Mouse (Mus musculus): ENCODE results near the gene Sh2d2a. TPM values are rescaled to one million over a fixed set of nuclear protein-coding genes. Genes with fewer than 3 reads are reported as not detected.
"Not testable (repeated sequence)": the region's sequence is repeated elsewhere in the genome, so short reads cannot be mapped to it uniquely, and the experiment has no call there.

Sh2d2a gene
- polyA plus RNA-seq, 1 experiment from 2014 or later = 0.10 TPM

DNA sequence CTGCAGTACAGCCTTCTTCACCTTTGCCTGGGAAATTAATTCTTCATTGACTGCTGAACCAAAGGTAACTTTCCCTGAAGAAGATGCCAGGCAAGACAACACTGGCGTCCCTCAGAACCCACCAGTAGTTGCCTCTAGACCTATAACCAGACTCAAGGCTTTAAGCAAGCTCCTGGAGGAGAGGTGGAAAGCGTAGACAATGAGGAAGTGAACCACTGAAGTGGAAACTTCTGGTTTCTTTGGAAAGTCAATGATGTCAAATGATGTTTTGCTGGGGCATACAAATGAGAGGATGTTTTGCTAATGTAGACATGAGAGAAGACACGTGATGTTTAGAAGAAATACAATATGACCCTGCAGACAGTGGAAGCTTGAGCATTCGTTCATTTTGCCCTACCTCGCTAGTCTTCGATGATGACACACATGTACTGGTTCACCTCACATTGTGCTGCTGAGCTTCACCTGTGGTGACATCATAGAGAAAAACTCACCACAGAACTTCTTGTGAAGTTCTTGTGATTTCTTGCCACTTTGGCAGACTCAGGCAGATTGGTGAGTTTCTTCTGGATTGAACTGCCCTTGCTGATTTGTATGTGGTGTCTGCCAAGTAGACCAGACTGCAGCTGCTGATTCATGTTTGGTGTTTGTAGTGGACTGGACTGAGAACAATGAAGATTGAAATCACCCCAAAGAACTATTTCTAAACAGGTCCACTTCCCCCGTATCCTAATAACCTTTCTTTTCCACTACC lies 14.3 kb upstream of the Sh2d2a start:
- Histone ChIP-seq H3K4me1 (no peaks in the 10 kb centered on the region), H3K9me3 (no peaks in the 10 kb centered on the region), H3K4me3 (no peak overlapping the region), H3K27ac (no peak overlapping the region), H3K36me3 (replicated peaks) (no peaks in the 10 kb centered on the region), H3K27me3 (ENCODE audit: poor library complexity, severe bottlenecking) (no peaks in the 10 kb centered on the region)
- no peak for DNase-seq (ENCODE audit: extremely low spot score, low spot score)
- 90% methylated on average over 7 of the region's 7 CpGs for WGBS

- Histone ChIP-seq H3K4me1 (no peaks in the 10 kb centered on the region), H3K4me3 (no peak overlapping the region), H3K36me3 (replicated peaks) (no peaks in the 10 kb centered on the region), H3K27me3 (ENCODE audit: poor library complexity, severe bottlenecking) (no peaks in the 10 kb centered on the region), H3K9me3 (no peaks in the 10 kb centered on the region), H3K27ac (no peak overlapping the region)
- WGBS = 70% methylated on average over 5 of the region's 5 CpGs
- no peak for DNase-seq (ENCODE audit: extremely low spot score, low spot score)
Observed at GRCm38 (mm10) chr3:87833482-87833881, 13.1 kb upstream of the Sh2d2a start.

GRCm38 (mm10) chr3:87838622-87839021 lies 7.9 kb upstream of the Sh2d2a start:
- peak; percentile 76 for DNase-seq (ENCODE audit: extremely low spot score, low spot score)
- H3K27ac ChIP-seq = no peak overlapping the region
- no peaks in the 10 kb centered on the region for H3K4me1 ChIP-seq
- H3K27me3 ChIP-seq (ENCODE audit: poor library complexity, severe bottlenecking) = peaks cover 14% of the 10 kb centered on the region; the same call in 1 of the 2 replicates
- no peak overlapping the region for H3K4me3 ChIP-seq
- WGBS = 2% methylated on average over 4 of the region's 4 CpGs
- no peaks in the 10 kb centered on the region for H3K36me3 ChIP-seq (replicated peaks)
- no peaks in the 10 kb centered on the region for H3K9me3 ChIP-seq

- Histone ChIP-seq H3K4me3 (no peak overlapping the region), H3K4me1 (no peaks in the 10 kb centered on the region), H3K27ac (no peak overlapping the region), H3K9me3 (no peaks in the 10 kb centered on the region), H3K36me3 (replicated peaks) (no peaks in the 10 kb centered on the region), H3K27me3 (ENCODE audit: poor library complexity, severe bottlenecking) (peaks cover 14% of the 10 kb centered on the region; the same call in 1 of the 2 replicates)
- DNase-seq (ENCODE audit: extremely low spot score, low spot score) = no peak
Observed at GRCm38 (mm10) chr3:87840858-87841257, 5.7 kb upstream of the Sh2d2a start.

GRCm38 (mm10) chr3:87844981-87845380 lies 1.6 kb upstream of the Sh2d2a start:
- Histone ChIP-seq H3K27me3 (ENCODE audit: poor library complexity, severe bottlenecking) (peaks cover under 1% of the 10 kb centered on the region; the same call in 1 of the 2 replicates), H3K9me3 (no peaks in the 10 kb centered on the region), H3K36me3 (replicated peaks) (no peaks in the 10 kb centered on the region), H3K27ac (no peak overlapping the region), H3K4me3 (no peak overlapping the region), H3K4me1 (no peaks in the 10 kb centered on the region)
- WGBS = 85% methylated on average over 4 of the region's 4 CpGs
- DNase-seq (ENCODE audit: extremely low spot score, low spot score) = no peak

GRCm38 (mm10) chr3:87846186-87846585 lies 369 bp upstream of the Sh2d2a start:
- no peak for DNase-seq (ENCODE audit: extremely low spot score, low spot score)
- 78% methylated on average over 4 of the region's 4 CpGs for WGBS

DNA sequence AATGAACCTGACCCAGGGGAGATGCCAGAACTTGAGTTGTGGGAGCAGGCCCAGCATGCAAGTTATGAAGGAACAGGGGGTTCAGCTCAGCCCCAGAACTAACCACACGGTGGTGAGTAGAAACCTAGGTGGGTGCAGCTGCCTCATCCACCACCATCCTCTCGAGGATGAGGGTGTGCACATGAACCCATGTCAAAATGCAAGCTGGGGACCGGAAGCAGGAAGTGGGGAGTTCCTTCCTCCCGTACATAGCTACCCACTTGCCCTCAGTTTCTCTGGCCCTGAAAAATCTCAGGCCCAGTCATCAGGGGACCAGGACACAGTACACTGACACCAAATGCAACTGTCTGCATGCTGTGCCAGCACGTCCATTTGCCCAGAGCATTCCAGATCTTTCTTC lies 1.1 kb downstream of the Sh2d2a start:
- Histone ChIP-seq H3K27ac (0 out of 2 replicates have a peak overlapping the region, but pooled peaks have one; percentile 11), H3K4me3 (no peak overlapping the region), H3K27me3 (ENCODE audit: poor library complexity, severe bottlenecking) (no peaks in the 10 kb centered on the region), H3K36me3 (replicated peaks) (no peaks in the 10 kb centered on the region), H3K9me3 (no peaks in the 10 kb centered on the region), H3K4me1 (no peaks in the 10 kb centered on the region)
- WGBS = 83% methylated on average over 5 of the region's 5 CpGs
- DNase-seq (ENCODE audit: extremely low spot score, low spot score) = no peak

More at GRCm38 (mm10) chr3:87846186-87846585, 369 bp upstream of the Sh2d2a start:
- H3K4me3 ChIP-seq = no peak overlapping the region
- H3K27me3 ChIP-seq (ENCODE audit: poor library complexity, severe bottlenecking) = no peaks in the 10 kb centered on the region
- H3K4me1 ChIP-seq = no peaks in the 10 kb centered on the region
- H3K36me3 ChIP-seq (replicated peaks) = no peaks in the 10 kb centered on the region
- no peaks in the 10 kb centered on the region for H3K9me3 ChIP-seq
- H3K27ac ChIP-seq = no peak overlapping the region

DNA sequence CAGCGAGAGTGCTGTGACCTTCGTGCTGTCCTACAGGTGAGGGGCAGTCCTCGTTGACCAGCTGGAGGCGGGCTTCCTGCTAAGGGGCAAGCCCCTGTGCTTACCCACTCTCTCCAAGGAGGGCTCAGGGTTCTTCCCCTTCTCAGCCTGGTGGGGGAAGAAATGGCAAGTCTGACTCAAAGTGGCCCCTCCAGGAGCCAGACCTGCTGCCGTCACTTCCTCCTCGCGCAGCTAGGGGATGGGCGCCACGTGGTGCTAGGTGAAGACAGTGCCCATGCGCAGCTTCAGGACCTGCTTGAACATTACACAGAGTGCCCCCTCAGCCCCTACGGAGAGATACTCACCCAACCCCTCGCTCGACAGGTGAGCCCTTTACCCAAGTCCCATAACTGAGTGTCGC lies 2.6 kb downstream of the Sh2d2a start:
- H3K9me3 ChIP-seq = no peaks in the 10 kb centered on the region
- H3K4me1 ChIP-seq = peaks cover 9% of the 10 kb centered on the region
- H3K27me3 ChIP-seq (ENCODE audit: poor library complexity, severe bottlenecking) = no peaks in the 10 kb centered on the region
- WGBS = 86% methylated on average over 14 of the region's 14 CpGs
- no peak overlapping the region for H3K27ac ChIP-seq
- no peaks in the 10 kb centered on the region for H3K36me3 ChIP-seq (replicated peaks)
- no peak for DNase-seq (ENCODE audit: extremely low spot score, low spot score)
- H3K4me3 ChIP-seq = no peak overlapping the region

DNA sequence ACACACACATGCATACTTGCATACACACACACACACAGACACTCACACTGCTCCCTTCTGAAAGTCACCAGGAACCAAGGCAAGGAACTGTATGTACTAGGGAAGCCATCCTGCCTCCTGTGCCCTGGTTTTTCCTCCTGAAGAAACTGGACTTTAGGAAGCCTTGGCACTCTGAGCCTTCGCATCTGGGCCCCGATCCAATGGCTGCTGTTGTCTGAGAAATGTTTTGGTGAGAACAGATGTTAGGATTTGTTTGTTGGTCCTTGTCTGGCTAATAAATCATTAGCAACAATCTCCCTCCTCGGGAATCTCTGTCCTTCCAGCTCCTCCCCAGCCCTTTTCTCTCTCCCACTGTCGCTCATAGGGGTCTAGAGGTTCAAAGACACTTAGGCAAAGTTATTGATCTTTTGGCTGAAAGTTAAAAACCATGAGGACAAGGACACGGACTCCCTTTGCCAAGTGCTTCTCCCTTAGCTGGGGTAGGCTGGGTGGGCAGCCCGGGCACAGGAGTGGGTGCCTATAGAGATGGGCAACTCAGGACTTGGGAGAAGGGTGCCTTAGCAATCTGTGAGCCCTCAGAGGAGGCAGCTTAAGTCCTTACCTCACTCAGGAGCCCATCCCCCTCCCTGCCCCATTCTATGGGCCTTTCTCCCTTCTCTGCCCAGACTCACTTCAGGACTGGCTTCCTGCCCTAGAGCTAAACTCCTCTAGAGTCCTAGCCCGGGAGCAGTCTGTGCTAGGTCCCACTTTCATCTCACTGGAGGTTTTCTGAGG lies 8.4 kb downstream of the Sh2d2a start:
- H3K9me3 ChIP-seq = 0 out of 2 replicates have a peak, but pooled peaks cover 2% of the 10 kb centered on the region
- peaks cover 45% of the 10 kb centered on the region for H3K36me3 ChIP-seq (replicated peaks)
- H3K27ac ChIP-seq = no peak overlapping the region
- 77% methylated on average over 7 of the region's 7 CpGs for WGBS
- H3K4me3 ChIP-seq = no peak overlapping the region
- H3K27me3 ChIP-seq (ENCODE audit: poor library complexity, severe bottlenecking) = no peaks in the 10 kb centered on the region
- H3K4me1 ChIP-seq = peaks cover 14% of the 10 kb centered on the region
- DNase-seq (ENCODE audit: extremely low spot score, low spot score) = no peak

DNA sequence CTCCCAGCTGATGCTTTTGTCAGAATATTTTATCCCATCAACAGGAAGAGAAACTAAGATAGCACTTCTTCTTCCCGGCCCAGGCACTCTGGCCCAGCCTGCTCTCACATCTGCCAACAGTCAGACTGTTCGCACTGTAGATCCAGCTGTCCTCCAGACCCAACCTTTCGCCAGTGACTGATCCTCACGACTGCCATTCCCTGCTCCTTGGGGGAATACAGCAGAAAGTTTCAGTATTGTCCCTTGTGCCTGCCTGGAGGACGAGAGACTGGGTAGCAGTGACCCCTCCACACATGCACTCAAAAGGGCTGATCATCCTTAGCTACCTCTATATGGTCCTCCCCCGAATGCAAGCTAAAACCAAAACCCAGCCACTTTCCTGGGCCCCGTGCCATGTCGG lies 9.4 kb downstream of the Sh2d2a start:
- no peak overlapping the region for H3K27ac ChIP-seq
- H3K27me3 ChIP-seq (ENCODE audit: poor library complexity, severe bottlenecking) = no peaks in the 10 kb centered on the region
- H3K36me3 ChIP-seq (replicated peaks) = peaks cover 54% of the 10 kb centered on the region
- 92% methylated on average over 8 of the region's 8 CpGs for WGBS
- 0 out of 2 replicates have a peak, but pooled peaks cover 2% of the 10 kb centered on the region for H3K9me3 ChIP-seq
- DNase-seq (ENCODE audit: extremely low spot score, low spot score) = no peak
- H3K4me1 ChIP-seq = peaks cover 14% of the 10 kb centered on the region
- H3K4me3 ChIP-seq = no peak overlapping the region

DNA sequence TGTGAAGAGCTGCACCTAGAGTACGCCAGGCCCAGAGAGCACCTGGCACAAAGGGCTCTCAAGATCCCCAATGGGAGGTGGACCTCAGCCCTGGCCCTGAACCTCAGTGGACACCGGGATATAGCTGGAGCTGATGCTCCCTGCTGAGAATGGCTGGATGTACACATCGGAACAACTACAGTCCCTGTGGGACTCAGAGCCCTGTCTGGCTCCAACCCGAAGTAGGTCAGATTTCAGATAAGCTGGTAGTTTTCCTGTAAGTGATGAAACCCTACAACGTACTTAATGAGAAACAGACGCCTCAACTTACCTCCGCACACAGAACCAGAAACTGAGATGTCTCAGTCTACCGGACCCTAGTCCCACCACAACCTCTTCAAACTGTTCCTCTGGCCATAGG lies 11.1 kb downstream of the Sh2d2a start:
- H3K4me1 ChIP-seq = peaks cover 14% of the 10 kb centered on the region
- WGBS = 86% methylated on average over 8 of the region's 8 CpGs
- H3K27ac ChIP-seq = no peak overlapping the region
- H3K27me3 ChIP-seq (ENCODE audit: poor library complexity, severe bottlenecking) = no peaks in the 10 kb centered on the region
- DNase-seq (ENCODE audit: extremely low spot score, low spot score) = no peak
- H3K4me3 ChIP-seq = no peak overlapping the region
- H3K9me3 ChIP-seq = 0 out of 2 replicates have a peak, but pooled peaks cover 2% of the 10 kb centered on the region
- peaks cover 71% of the 10 kb centered on the region for H3K36me3 ChIP-seq (replicated peaks)

DNA sequence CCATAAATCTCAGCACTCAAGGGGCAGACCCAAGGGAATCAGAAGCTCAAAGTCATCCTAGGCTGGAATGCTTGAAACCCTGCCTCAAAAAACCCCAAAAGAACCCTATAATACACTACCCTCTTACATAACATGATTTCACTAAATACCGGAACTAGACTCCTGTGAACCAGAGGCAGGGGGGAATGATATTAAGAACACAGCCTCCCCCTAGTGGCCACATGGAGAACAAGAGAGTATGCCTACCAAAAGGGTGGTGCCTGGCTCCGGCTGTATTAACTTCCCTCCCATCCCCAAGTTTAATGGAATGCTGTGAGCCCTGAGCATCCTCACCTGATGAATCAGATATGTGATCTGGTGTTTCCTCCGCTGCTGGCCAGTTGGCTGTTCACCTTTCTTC lies 13.3 kb downstream of the Sh2d2a start:
- no peaks in the 10 kb centered on the region for H3K4me1 ChIP-seq
- DNase-seq (ENCODE audit: extremely low spot score, low spot score) = peak; percentile 30

GRCm38 (mm10) chr3:87864111-87864510 lies 17.6 kb downstream of the Sh2d2a start:
- not testable (repeated sequence) for H3K27ac ChIP-seq; H3K4me3 ChIP-seq; H3K9me3 ChIP-seq; H3K4me1 ChIP-seq; H3K27me3 ChIP-seq (ENCODE audit: poor library complexity, severe bottlenecking); DNase-seq (ENCODE audit: extremely low spot score, low spot score)
- 92% methylated on average over 4 of the region's 4 CpGs for WGBS
- peaks cover 98% of the 10 kb centered on the region for H3K36me3 ChIP-seq (replicated peaks)

More for the DNA sequence above, 13.3 kb downstream of the Sh2d2a start:
- Histone ChIP-seq H3K36me3 (replicated peaks) (peaks cover 90% of the 10 kb centered on the region), H3K27me3 (ENCODE audit: poor library complexity, severe bottlenecking) (no peaks in the 10 kb centered on the region), H3K4me3 (no peak overlapping the region), H3K27ac (no peak overlapping the region), H3K9me3 (0 out of 2 replicates have a peak, but pooled peaks cover 2% of the 10 kb centered on the region)
- 40% methylated on average over 3 of the region's 3 CpGs for WGBS
